Comparison of ENCODE assay signal across 7 mouse cellular contexts in the genomic region with DNA sequence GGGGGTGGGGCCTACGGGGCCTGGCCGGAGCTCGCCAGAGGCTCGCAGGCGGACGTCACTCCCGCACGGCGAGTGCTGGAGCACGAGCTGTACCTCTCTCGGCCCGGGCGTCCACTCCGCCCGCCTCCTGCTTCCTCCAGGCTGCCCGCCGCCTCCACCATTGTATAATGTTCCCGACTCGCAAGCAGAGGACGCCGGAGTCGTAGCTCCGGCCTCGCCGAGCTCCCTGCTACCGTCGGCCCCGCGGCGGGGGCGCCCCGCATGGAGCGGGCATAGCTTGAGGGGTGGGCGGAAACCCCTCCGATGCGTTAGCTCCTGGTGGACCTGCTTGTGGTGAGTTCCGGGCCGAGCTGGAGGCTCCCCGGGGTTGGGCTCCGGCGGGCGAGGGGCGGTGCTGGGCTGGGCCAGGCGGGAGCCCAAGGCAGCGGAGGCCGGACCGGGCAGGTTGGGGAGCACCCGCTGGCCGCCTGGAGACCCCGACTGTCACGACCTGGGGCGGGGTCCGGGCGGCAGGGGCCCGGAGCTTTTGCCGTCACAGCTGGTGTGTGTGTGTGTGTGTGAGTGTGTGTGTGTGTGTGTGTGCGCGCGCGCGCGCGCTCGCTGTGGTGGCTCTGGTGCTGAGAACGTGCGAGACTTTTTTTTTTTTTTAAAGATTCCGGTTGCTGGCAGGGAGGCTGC.
A peak's percentile ranks its signal among the peaks of the same experiment; 100 is the strongest.
DNase-seq lines count a peak whose midpoint lies in the region; ATAC-seq and TF ChIP-seq lines count a peak whose summit lies in the region.

No protein-coding gene starts in this region.

- under 1% methylated on average over 60 of the region's 67 CpGs for WGBS in embryonic facial prominence, embryonic 15.5 days
- under 1% methylated on average over 44 of the region's 67 CpGs for WGBS in limb, embryonic 14.5 days
- 0% methylated on average over 48 of the region's 67 CpGs for WGBS in midbrain, embryonic 16.5 days

- H3K9ac ChIP-seq in embryonic facial prominence, embryonic 15.5 days: peak overlapping the region; percentile 66
- peak overlapping the region; percentile 91 for H3K9ac ChIP-seq in limb, embryonic 14.5 days (ENCODE audit: low read depth, low read length, severe bottlenecking)
- H3K9ac ChIP-seq in midbrain, embryonic 16.5 days (ENCODE audit: low read depth, low read length): peak overlapping the region; percentile 91

- peak; percentile 91 for TF ChIP-seq POLR2A in limb, embryonic 14.5 days (IDR thresholded peaks at IDR 0.05; ENCODE audit: borderline replicate concordance, extremely low read depth, insufficient read depth, insufficient read length)

- H3K27ac ChIP-seq in embryonic facial prominence, embryonic 15.5 days (replicated peaks): peak overlapping the region; percentile 97
- H3K27ac ChIP-seq in limb, embryonic 14.5 days (replicated peaks; ENCODE audit: low read depth, low read length): peak overlapping the region; percentile 97
- peak overlapping the region; percentile 91 for H3K27ac ChIP-seq in midbrain, embryonic 16.5 days (ENCODE audit: low read length)

- H3K36me3 ChIP-seq in embryonic facial prominence, embryonic 15.5 days: no peaks in the 10 kb centered on the region
- H3K36me3 ChIP-seq in limb, embryonic 14.5 days (ENCODE audit: control insufficient read depth, insufficient read depth, low read length): no peaks in the 10 kb centered on the region
- H3K36me3 ChIP-seq in midbrain, embryonic 16.5 days (ENCODE audit: control insufficient read depth, insufficient read depth, low read length): no peaks in the 10 kb centered on the region

- DNase-seq in CD8-positive naive resting alpha-beta T cell, adult 2 months (ENCODE audit: low read depth in 2 of 2, low spot score in 2 of 2): peak; percentile 72 to 80
- peak; percentile 83 for DNase-seq in NIH3T3 (ENCODE audit: low read depth)
- peak; percentile 68 for DNase-seq in limb, embryonic 14.5 days (ENCODE audit: low spot score)
- peak; percentile 73 to 89 for DNase-seq in spleen, postnatal 4 days (ENCODE audit: low spot score in 2 of 2)

- H3K9me3 ChIP-seq in embryonic facial prominence, embryonic 15.5 days (replicated peaks): no peaks in the 10 kb centered on the region
- no peaks in the 10 kb centered on the region for H3K9me3 ChIP-seq in limb, embryonic 14.5 days (ENCODE audit: control insufficient read depth, low read length)
- H3K9me3 ChIP-seq in midbrain, embryonic 16.5 days (replicated peaks; ENCODE audit: control insufficient read depth, low read length, poor library complexity, severe bottlenecking): no peaks in the 10 kb centered on the region

- H3K4me2 ChIP-seq in embryonic facial prominence, embryonic 15.5 days (replicated peaks): peak overlapping the region; percentile 70
- H3K4me2 ChIP-seq in limb, embryonic 14.5 days (replicated peaks; ENCODE audit: low read depth, low read length, severe bottlenecking): peak overlapping the region; percentile 80
- H3K4me2 ChIP-seq in midbrain, embryonic 16.5 days (ENCODE audit: low read length): peak overlapping the region; percentile 94

- no peaks in the 10 kb centered on the region for H3K27me3 ChIP-seq in embryonic facial prominence, embryonic 15.5 days
- no peaks in the 10 kb centered on the region for H3K27me3 ChIP-seq in limb, embryonic 14.5 days (ENCODE audit: control insufficient read depth, insufficient read depth, low read length)
- no peaks in the 10 kb centered on the region for H3K27me3 ChIP-seq in midbrain, embryonic 16.5 days (ENCODE audit: control insufficient read depth, insufficient read depth, low read depth, low read length)

- peaks cover 30% of the 10 kb centered on the region for H3K4me1 ChIP-seq in embryonic facial prominence, embryonic 15.5 days
- peaks cover 23% of the 10 kb centered on the region for H3K4me1 ChIP-seq in limb, embryonic 14.5 days (ENCODE audit: control insufficient read depth, insufficient read depth, low read length)
- H3K4me1 ChIP-seq in midbrain, embryonic 16.5 days (ENCODE audit: control insufficient read depth, insufficient read depth, low read length): peaks cover 21% of the 10 kb centered on the region

- peak; percentile 93 for ATAC-seq in embryonic facial prominence, embryonic 15.5 days (ENCODE audit: insufficient number of reproducible peaks, low FRiP score, low TSS enrichment, low read depth)
- peak; percentile 65 to 76 for ATAC-seq in hematopoietic stem cell, adult 5-6 weeks (replicated peaks in 1 of 2; ENCODE audit: insufficient read depth in 1 of 2, low FRiP score in 2 of 2, low TSS enrichment in 1 of 2, low read depth in 1 of 2, poor library complexity in 2 of 2, severe bottlenecking in 2 of 2)
- peak; percentile 92 for ATAC-seq in limb, embryonic 14.5 days (ENCODE audit: low FRiP score, low read depth)
- ATAC-seq in midbrain, embryonic 16.5 days: peak; percentile 94

- peak overlapping the region; percentile 64 for H3K4me3 ChIP-seq in embryonic facial prominence, embryonic 15.5 days (replicated peaks)
- H3K4me3 ChIP-seq in limb, embryonic 14.5 days (replicated peaks; ENCODE audit: low read length): peak overlapping the region; percentile 85
- peak overlapping the region; percentile 95 for H3K4me3 ChIP-seq in midbrain, embryonic 16.5 days (ENCODE audit: low read depth, low read length)

Comparison
In these comparisons a context has a peak if more than half of its experiments do, and no peak if none do; other contexts are left out.
1. Peak in every context shown above with its lines: DNase-seq, ATAC-seq, H3K4me3 ChIP-seq and H3K27ac ChIP-seq.